Mouse (Mus musculus) neural tube, embryonic 12.5 days (tissue): ENCODE measurements around the gene 9130023H24Rik. TPM values are rescaled to one million over a fixed set of nuclear protein-coding genes. Genes with fewer than 3 reads are reported as not detected.

ENCODE experiments used
- ATAC-seq: fragments of 200-750 bp; cut with Nextera tagmentation; 2 replicates; pipeline ENCODE4 v1.8.0; 2017; ENCODE audit warnings: low read depth, mild to moderate bottlenecking, moderate TSS enrichment, moderate library complexity; ENCODE audit not compliant: low FRiP score
- H3K27ac ChIP-seq: fragments of 300-500 bp; sonication (generic); 2 replicates; pipeline ENCODE4 v1.5.1; 2016
- H3K27me3 ChIP-seq: fragments of 300-500 bp; sonication (generic); replicated peaks from 2 replicates; pipeline ENCODE4 v1.6.1; 2016; ENCODE audit warnings: mild to moderate bottlenecking
- H3K36me3 ChIP-seq: fragments of 300-500 bp; sonication (generic); 2 replicates; pipeline ENCODE4 v1.6.1; 2016; ENCODE audit warnings: mild to moderate bottlenecking
- H3K4me1 ChIP-seq: fragments of 300-500 bp; sonication (generic); 2 replicates; pipeline ENCODE4 v1.6.1; 2016
- H3K4me2 ChIP-seq: fragments of 300-500 bp; sonication (generic); replicated peaks from 2 replicates; pipeline ENCODE4 v1.6.1; 2016; ENCODE audit warnings: mild to moderate bottlenecking
- H3K4me3 ChIP-seq: fragments of 300-500 bp; sonication (generic); 2 replicates; pipeline ENCODE4 v1.5.1; 2016
- H3K9ac ChIP-seq: fragments of 300-500 bp; sonication (generic); 2 replicates; pipeline ENCODE4 v1.6.1; 2016; ENCODE audit warnings: mild to moderate bottlenecking
- H3K9me3 ChIP-seq: fragments of 300-500 bp; sonication (generic); 2 replicates; pipeline ENCODE4 v1.6.1; 2016; ENCODE audit warnings: mild to moderate bottlenecking
- WGBS: fragments of 180-500 bp; shearing (Covaris S2); methylation state at CpG from one replicate; pipeline ENCODE4 v1.1.7; 2016; 5-methylcytosine and 5-hydroxymethylcytosine counted together
- polyA plus RNA-seq: library from polyadenylated mRNA; unstranded; fragments of >200 nt; fragmentation: Nextera tagmentation; extraction: Ambion mirVana; gene quantifications from 2 replicates; pipeline ENCODE4 v1.2.1, GENCODE M21; 2016

The 9130023H24Rik gene
- polyA plus RNA-seq, 1 experiment from 2014 or later = 12.6 TPM

- H3K4me1 ChIP-seq = no peaks in the 10 kb centered on the region
- H3K27ac ChIP-seq = no peak overlapping the region
- no peaks in the 10 kb centered on the region for H3K27me3 ChIP-seq
- no peaks in the 10 kb centered on the region for H3K36me3 ChIP-seq
- no peak overlapping the region for H3K4me3 ChIP-seq
- no peak for ATAC-seq
- H3K4me2 ChIP-seq = no peak overlapping the region
- H3K9ac ChIP-seq = no peak overlapping the region
- H3K9me3 ChIP-seq = no peaks in the 10 kb centered on the region
- WGBS = 88% methylated on average over 4 of the region's 4 CpGs
Observed at GRCm38 (mm10) chr7:128219952-128220351, 17.9 kb downstream of the 9130023H24Rik start.

GRCm38 (mm10) chr7:128209826-128210225 is 28.0 kb downstream of the 9130023H24Rik start:
- H3K27ac ChIP-seq = no peak overlapping the region
- H3K4me1 ChIP-seq = no peaks in the 10 kb centered on the region
- no peak overlapping the region for H3K4me2 ChIP-seq
- H3K9me3 ChIP-seq = no peaks in the 10 kb centered on the region
- no peak overlapping the region for H3K4me3 ChIP-seq
- no peak overlapping the region for H3K9ac ChIP-seq
- no peak for ATAC-seq
- no peaks in the 10 kb centered on the region for H3K27me3 ChIP-seq
- 60% methylated on average over 3 of the region's 3 CpGs for WGBS
- H3K36me3 ChIP-seq = no peaks in the 10 kb centered on the region

- no peaks in the 10 kb centered on the region for H3K4me1 ChIP-seq
- H3K27me3 ChIP-seq = no peaks in the 10 kb centered on the region
- H3K4me3 ChIP-seq = no peak overlapping the region
- no peaks in the 10 kb centered on the region for H3K9me3 ChIP-seq
- WGBS = 11% methylated on average over 4 of the region's 4 CpGs
- no peak overlapping the region for H3K9ac ChIP-seq
- H3K4me2 ChIP-seq = no peak overlapping the region
- no peak for ATAC-seq
- H3K36me3 ChIP-seq = no peaks in the 10 kb centered on the region
- H3K27ac ChIP-seq = no peak overlapping the region
Observed at GRCm38 (mm10) chr7:128208187-128208586, 29.6 kb downstream of the 9130023H24Rik start.

GRCm38 (mm10) chr7:128206152-128206551 is 31.7 kb downstream of the 9130023H24Rik start, which contains the start of gene Cox6a2:
Cox6a2 (minus strand) TSS chr7:128206387.
- WGBS = 82% methylated on average over 6 of the region's 6 CpGs
- Histone ChIP-seq H3K27me3 (no peaks in the 10 kb centered on the region), H3K4me1 (no peaks in the 10 kb centered on the region), H3K27ac (no peak within 1 kb of the TSS), H3K4me3 (no peak within 1 kb of the TSS), H3K9me3 (no peaks in the 10 kb centered on the region), H3K36me3 (no peaks in the 10 kb centered on the region), H3K4me2 (no peak within 1 kb of the TSS), H3K9ac (no peak within 1 kb of the TSS)
- no peak for ATAC-seq

- no peak for ATAC-seq
- Histone ChIP-seq H3K9me3 (no peaks in the 10 kb centered on the region), H3K9ac (no peak overlapping the region), H3K4me1 (no peaks in the 10 kb centered on the region), H3K27ac (no peak overlapping the region), H3K4me3 (no peak overlapping the region), H3K4me2 (no peak overlapping the region), H3K36me3 (no peaks in the 10 kb centered on the region), H3K27me3 (no peaks in the 10 kb centered on the region)
- 88% methylated on average over 18 of the region's 18 CpGs for WGBS
Observed at GRCm38 (mm10) chr7:128205695-128206094, 32.1 kb downstream of the 9130023H24Rik start.

GRCm38 (mm10) chr7:128204179-128204578 is 33.7 kb downstream of the 9130023H24Rik start:
- 89% methylated on average over 8 of the region's 8 CpGs for WGBS
- Histone ChIP-seq H3K27me3 (no peaks in the 10 kb centered on the region), H3K4me1 (no peaks in the 10 kb centered on the region), H3K27ac (no peak overlapping the region), H3K36me3 (no peaks in the 10 kb centered on the region), H3K9ac (no peak overlapping the region), H3K4me2 (no peak overlapping the region), H3K9me3 (no peaks in the 10 kb centered on the region), H3K4me3 (no peak overlapping the region)
- no peak for ATAC-seq

- no peak overlapping the region for H3K9ac ChIP-seq
- no peaks in the 10 kb centered on the region for H3K9me3 ChIP-seq
- H3K4me1 ChIP-seq = no peaks in the 10 kb centered on the region
- no peaks in the 10 kb centered on the region for H3K27me3 ChIP-seq
- H3K27ac ChIP-seq = no peak overlapping the region
- H3K4me3 ChIP-seq = no peak overlapping the region
- ATAC-seq = no peak
- H3K36me3 ChIP-seq = no peaks in the 10 kb centered on the region
- 84% methylated on average over 9 of the region's 9 CpGs for WGBS
- H3K4me2 ChIP-seq = no peak overlapping the region
Observed at GRCm38 (mm10) chr7:128203071-128203470, 34.8 kb downstream of the 9130023H24Rik start.

- no peaks in the 10 kb centered on the region for H3K9me3 ChIP-seq
- no peaks in the 10 kb centered on the region for H3K36me3 ChIP-seq
- no peak for ATAC-seq
- no peak overlapping the region for H3K4me3 ChIP-seq
- H3K4me1 ChIP-seq = no peaks in the 10 kb centered on the region
- no peak overlapping the region for H3K9ac ChIP-seq
- H3K27ac ChIP-seq = no peak overlapping the region
- H3K27me3 ChIP-seq = no peaks in the 10 kb centered on the region
- WGBS = 91% methylated on average over 9 of the region's 9 CpGs
- no peak overlapping the region for H3K4me2 ChIP-seq
Observed at GRCm38 (mm10) chr7:128201607-128202006, 36.2 kb downstream of the 9130023H24Rik start.

Other genes starting within 250 kb of the 9130023H24Rik start
- gene Pycard, start 244.2 kb downstream of the 9130023H24Rik start, polyA plus RNA-seq = 6.5 and 6.9 TPM in 2 replicates
- gene Trim72, start 234.1 kb downstream of the 9130023H24Rik start, polyA plus RNA-seq = 0.23 TPM in 1 of 2 replicates, not detected in the other
- gene Itgam, start 175.4 kb downstream of the 9130023H24Rik start, polyA plus RNA-seq = 0.91 and 1.1 TPM in 2 replicates
- not detected in 2 replicates for gene Gm49368, start 175.3 kb downstream of the 9130023H24Rik start, polyA plus RNA-seq
- not detected in 2 replicates for gene Itgax, start 108.5 kb downstream of the 9130023H24Rik start, polyA plus RNA-seq
- not detected in 2 replicates for gene Itgad, start 83.7 kb downstream of the 9130023H24Rik start, polyA plus RNA-seq
- 2.1 and 3.3 TPM in 2 replicates for gene Cox6a2, start 31.6 kb downstream of the 9130023H24Rik start, polyA plus RNA-seq
- 15.2 and 17.3 TPM in 2 replicates for gene Armc5, start 689 bp downstream of the 9130023H24Rik start, polyA plus RNA-seq
- 38.1 and 38.3 TPM in 2 replicates for gene Tgfb1i1, start 8.8 kb upstream of the 9130023H24Rik start, polyA plus RNA-seq
- not detected in 2 replicates for gene Slc5a2, start 27.6 kb upstream of the 9130023H24Rik start, polyA plus RNA-seq
- 20.1 and 23.3 TPM in 2 replicates for gene BC017158, start 60.1 kb upstream of the 9130023H24Rik start, polyA plus RNA-seq
- 18.6 and 22.7 TPM in 2 replicates for gene Rgs10, start 180.7 kb upstream of the 9130023H24Rik start, polyA plus RNA-seq
- 29.4 and 30.9 TPM in 2 replicates for gene Tial1, start 223.7 kb upstream of the 9130023H24Rik start, polyA plus RNA-seq